Comparison of ENCODE assay signal across 8 mouse cellular contexts in the genomic region with DNA sequence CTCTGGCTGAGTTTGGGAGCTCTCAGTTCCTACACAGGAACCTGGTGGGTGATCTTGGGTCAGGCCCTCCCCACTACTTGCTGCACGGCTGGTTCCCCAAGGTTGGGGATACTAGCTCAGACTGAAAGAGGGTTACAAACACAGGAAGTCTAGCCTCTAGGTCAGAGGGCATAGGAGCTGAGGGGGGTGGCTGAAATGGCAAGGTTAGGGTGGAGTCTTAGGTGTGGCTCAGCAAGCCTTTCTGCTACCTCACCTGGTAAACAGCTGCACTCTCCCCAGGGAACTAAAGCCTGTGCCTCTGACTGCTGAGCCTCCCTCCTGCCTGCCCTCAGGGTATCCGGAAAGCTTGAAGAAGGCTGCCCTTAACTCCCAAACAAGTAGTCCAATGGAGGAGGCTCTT. TPM values are rescaled to one million over a fixed set of nuclear protein-coding genes. Genes with fewer than 3 reads are reported as not detected.
DNase-seq lines count a peak whose midpoint lies in the region; ATAC-seq lines count a peak whose summit lies in the region.

No protein-coding gene starts in this region.

- no peaks in the 10 kb centered on the region for H3K9me3 ChIP-seq in hindbrain, embryonic 12.5 days (replicated peaks)
- H3K9me3 ChIP-seq in liver, embryonic 16.5 days (replicated peaks; ENCODE audit: control insufficient read depth, low read length): no peaks in the 10 kb centered on the region

- H3K4me1 ChIP-seq in hindbrain, embryonic 12.5 days: peaks cover 13% of the 10 kb centered on the region
- peaks cover 16% of the 10 kb centered on the region for H3K4me1 ChIP-seq in liver, embryonic 16.5 days (ENCODE audit: control insufficient read depth, low read depth, low read length)

- ATAC-seq in CD4-positive, CD25-positive, alpha-beta regulatory T cell, adult 4 months: no peak
- ATAC-seq in hindbrain, embryonic 12.5 days (ENCODE audit: low FRiP score): no peak
- ATAC-seq in liver, embryonic 16.5 days (ENCODE audit: low read depth): no peak
- ATAC-seq in neutrophil, adult 5-6 weeks (ENCODE audit: extremely low read depth, insufficient number of reproducible peaks, low FRiP score, poor library complexity, severe bottlenecking): peak; percentile 50
- no peak for ATAC-seq in erythroid progenitor cell, adult 5-6 weeks (replicated peaks; ENCODE audit: low FRiP score, poor library complexity, severe bottlenecking)

- H3K4me3 ChIP-seq in hindbrain, embryonic 12.5 days: peak overlapping the region; percentile 69; the same call in 1 of the 2 replicates
- peak overlapping the region; percentile 87; the same call in 1 of the 2 replicates for H3K4me3 ChIP-seq in liver, embryonic 16.5 days (ENCODE audit: low read depth, low read length)

- H3K27ac ChIP-seq in hindbrain, embryonic 12.5 days: peak overlapping the region; percentile 36; the same call in 1 of the 2 replicates
- peak overlapping the region; percentile 74 for H3K27ac ChIP-seq in liver, embryonic 16.5 days (ENCODE audit: low read length)

- H3K4me2 ChIP-seq in hindbrain, embryonic 12.5 days (replicated peaks): peak overlapping the region; percentile 58
- peak overlapping the region; percentile 99 for H3K4me2 ChIP-seq in liver, embryonic 16.5 days (ENCODE audit: low read depth, low read length)

- H3K27me3 ChIP-seq in hindbrain, embryonic 12.5 days: no peaks in the 10 kb centered on the region
- peaks cover 5% of the 10 kb centered on the region for H3K27me3 ChIP-seq in liver, embryonic 16.5 days (ENCODE audit: control insufficient read depth, insufficient read depth, low read depth, low read length)

- WGBS in hindbrain, embryonic 12.5 days: 69% methylated on average over 2 of the region's 2 CpGs
- WGBS in liver, embryonic 16.5 days (ENCODE audit: insufficient replicate concordance): 64% methylated on average over 2 of the region's 2 CpGs

- peaks cover 11% of the 10 kb centered on the region for H3K36me3 ChIP-seq in hindbrain, embryonic 12.5 days
- no peaks in the 10 kb centered on the region for H3K36me3 ChIP-seq in liver, embryonic 16.5 days (ENCODE audit: control insufficient read depth, insufficient read depth)

- peak; percentile 47 for DNase-seq in CD4-positive, CD25-positive, alpha-beta regulatory T cell, adult 2 months (ENCODE audit: low read depth, low spot score)
- DNase-seq in embryo, embryonic 9.5 days (ENCODE audit: extremely low spot score): peak; percentile 6
- DNase-seq in ovary, postnatal 10 days (ENCODE audit: low spot score): no peak

- no peak overlapping the region; the same call in 1 of the 2 replicates for H3K9ac ChIP-seq in hindbrain, embryonic 12.5 days
- peak overlapping the region; percentile 46; the same call in 1 of the 2 replicates for H3K9ac ChIP-seq in liver, embryonic 16.5 days (ENCODE audit: low read depth, low read length)

RNA-seq across cellular contexts. Expression of gene Ppdpf, which starts 1.6 kb away (rescaled TPM):
- 100 to 1,000 TPM; 138 to 145 TPM for polyA plus RNA-seq in CD4-positive, CD25-positive, alpha-beta regulatory T cell, adult 4 months (2017; shearing (Covaris generic))
- polyA plus RNA-seq in hindbrain, embryonic 12.5 days (2016; fragmentation: Nextera tagmentation; extraction: Ambion mirVana): 388 and 419 TPM in 2 replicates
- 92.7 and 94.4 TPM in 2 replicates for polyA plus RNA-seq in liver, embryonic 16.5 days (2015; fragmentation: Nextera tagmentation; extraction: Ambion mirVana)
- total RNA-seq in neutrophil, adult 5-6 weeks (2017): 128 and 151 TPM in 2 replicates
- total RNA-seq in erythroid progenitor cell, adult 5-6 weeks (2015; ENCODE audit: low replicate concordance): 80.4 and 90.5 TPM in 2 replicates
- 24.1 and 26.0 TPM in 2 replicates for total RNA-seq in erythroid progenitor cell, adult 5-6 weeks (2017; ENCODE audit: low replicate concordance)

RNA-seq across cellular contexts. Expression of gene Ptk6, which starts 13.9 kb away (rescaled TPM):
- polyA plus RNA-seq in CD4-positive, CD25-positive, alpha-beta regulatory T cell, adult 4 months (2017; shearing (Covaris generic)): under 1 TPM in 1 of 2 experiments, not detected in 1; 0.08 TPM
- not detected in 2 replicates for polyA plus RNA-seq in hindbrain, embryonic 12.5 days (2016; fragmentation: Nextera tagmentation; extraction: Ambion mirVana)
- 0.15 and 0.27 TPM in 2 replicates for polyA plus RNA-seq in liver, embryonic 16.5 days (2015; fragmentation: Nextera tagmentation; extraction: Ambion mirVana)
- total RNA-seq in neutrophil, adult 5-6 weeks (2017): 0.12 and 0.74 TPM in 2 replicates
- total RNA-seq in erythroid progenitor cell, adult 5-6 weeks (2015; ENCODE audit: low replicate concordance): not detected in 2 replicates
- not detected in 2 replicates for total RNA-seq in erythroid progenitor cell, adult 5-6 weeks (2017; ENCODE audit: low replicate concordance)

RNA-seq across cellular contexts. Expression of gene Srms, which starts 24.3 kb away (rescaled TPM):
- polyA plus RNA-seq in CD4-positive, CD25-positive, alpha-beta regulatory T cell, adult 4 months (2017; shearing (Covaris generic)): under 1 TPM; 0.42 to 0.70 TPM
- polyA plus RNA-seq in hindbrain, embryonic 12.5 days (2016; fragmentation: Nextera tagmentation; extraction: Ambion mirVana): 0.08 TPM in 1 of 2 replicates, not detected in the other
- polyA plus RNA-seq in liver, embryonic 16.5 days (2015; fragmentation: Nextera tagmentation; extraction: Ambion mirVana): 0.51 and 0.54 TPM in 2 replicates
- total RNA-seq in neutrophil, adult 5-6 weeks (2017): 1.2 and 1.7 TPM in 2 replicates
- total RNA-seq in erythroid progenitor cell, adult 5-6 weeks (2015; ENCODE audit: low replicate concordance): not detected in 2 replicates
- total RNA-seq in erythroid progenitor cell, adult 5-6 weeks (2017; ENCODE audit: low replicate concordance): 0.77 TPM in 1 of 2 replicates, not detected in the other

RNA-seq across cellular contexts. Expression of gene Fndc11, which starts 31.1 kb away (rescaled TPM):
- 1 to 10 TPM in 1 of 2 experiments, not detected in 1; 1.3 TPM for polyA plus RNA-seq in CD4-positive, CD25-positive, alpha-beta regulatory T cell, adult 4 months (2017; shearing (Covaris generic))
- 0.15 TPM in 1 of 2 replicates, not detected in the other for polyA plus RNA-seq in hindbrain, embryonic 12.5 days (2016; fragmentation: Nextera tagmentation; extraction: Ambion mirVana)
- 0.15 and 0.33 TPM in 2 replicates for polyA plus RNA-seq in liver, embryonic 16.5 days (2015; fragmentation: Nextera tagmentation; extraction: Ambion mirVana)
- 0.58 TPM in 1 of 2 replicates, not detected in the other for total RNA-seq in neutrophil, adult 5-6 weeks (2017)
- 2.5 TPM in 1 of 2 replicates, not detected in the other for total RNA-seq in erythroid progenitor cell, adult 5-6 weeks (2015; ENCODE audit: low replicate concordance)
- total RNA-seq in erythroid progenitor cell, adult 5-6 weeks (2017; ENCODE audit: low replicate concordance): not detected in 2 replicates

RNA-seq across cellular contexts. Expression of gene Eef1a2, which starts 31.9 kb away (rescaled TPM):
- polyA plus RNA-seq in CD4-positive, CD25-positive, alpha-beta regulatory T cell, adult 4 months (2017; shearing (Covaris generic)): not detected
- polyA plus RNA-seq in hindbrain, embryonic 12.5 days (2016; fragmentation: Nextera tagmentation; extraction: Ambion mirVana): 2.3 and 2.5 TPM in 2 replicates
- polyA plus RNA-seq in liver, embryonic 16.5 days (2015; fragmentation: Nextera tagmentation; extraction: Ambion mirVana): not detected in 2 replicates
- not detected in 2 replicates for total RNA-seq in neutrophil, adult 5-6 weeks (2017)
- not detected in 2 replicates for total RNA-seq in erythroid progenitor cell, adult 5-6 weeks (2015; ENCODE audit: low replicate concordance)
- not detected in 2 replicates for total RNA-seq in erythroid progenitor cell, adult 5-6 weeks (2017; ENCODE audit: low replicate concordance)
